Mouse (Mus musculus) testis, adult 10 weeks (tissue): ENCODE measurements around the gene Slc6a8. TPM values are rescaled to one million over a fixed set of nuclear protein-coding genes. Genes with fewer than 3 reads are reported as not detected.

Experiments used
- polyA plus RNA-seq: library from polyadenylated mRNA; stranded (reverse); fragments of 350-450 nt; fragmentation: Illumina TruSeq; extraction: RNeasy Lipid Tissue Mini Kit (QIAGEN cat#74804); gene quantifications from one replicate; pipeline ENCODE4 v1.2.3, GENCODE M21; 2014; ENCODE audit warnings: low read depth, low replicate concordance

The Slc6a8 gene
- polyA plus RNA-seq, result 3.2 TPM

DNA sequence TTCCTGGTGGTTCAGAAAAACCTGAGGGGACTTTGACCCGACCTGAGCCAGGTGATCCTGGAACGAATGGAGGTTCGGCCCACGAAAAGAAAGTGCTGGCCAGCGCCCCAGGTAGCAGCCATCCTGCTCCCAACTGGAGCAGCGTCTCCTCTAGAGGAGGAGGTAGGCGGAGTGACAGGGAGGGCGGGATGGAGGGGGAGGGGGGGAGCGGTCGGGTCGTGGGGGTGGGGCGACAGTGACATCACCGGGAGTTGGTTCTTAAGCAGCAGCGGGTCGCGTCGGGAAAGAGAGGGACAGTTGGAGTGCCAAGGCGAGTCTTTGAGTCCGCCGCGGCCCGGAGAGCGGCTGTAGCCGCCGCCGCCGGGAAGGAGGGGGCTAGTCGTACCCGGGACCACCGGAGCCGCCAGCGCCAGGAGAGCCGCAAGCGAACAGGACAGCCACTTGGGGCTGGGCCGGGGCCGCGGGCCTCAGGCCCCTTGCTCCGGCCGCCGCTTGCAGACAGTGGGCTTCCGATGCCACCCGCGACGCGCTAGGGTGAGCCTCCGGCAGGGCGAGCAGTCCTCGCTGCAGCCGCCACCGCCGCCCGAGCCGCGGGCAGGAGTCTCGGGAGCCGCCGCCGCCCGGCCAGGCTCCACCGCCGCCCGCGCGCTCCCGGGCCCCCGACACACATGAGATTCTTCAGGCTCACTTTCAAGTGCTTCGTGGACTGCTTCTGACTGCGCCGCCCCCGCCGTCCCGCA is at the start of gene Slc6a8:
Gene Slc6a8 (plus strand): TSS at position 272 of the 740 bp plus-strand sequence.

DNA sequence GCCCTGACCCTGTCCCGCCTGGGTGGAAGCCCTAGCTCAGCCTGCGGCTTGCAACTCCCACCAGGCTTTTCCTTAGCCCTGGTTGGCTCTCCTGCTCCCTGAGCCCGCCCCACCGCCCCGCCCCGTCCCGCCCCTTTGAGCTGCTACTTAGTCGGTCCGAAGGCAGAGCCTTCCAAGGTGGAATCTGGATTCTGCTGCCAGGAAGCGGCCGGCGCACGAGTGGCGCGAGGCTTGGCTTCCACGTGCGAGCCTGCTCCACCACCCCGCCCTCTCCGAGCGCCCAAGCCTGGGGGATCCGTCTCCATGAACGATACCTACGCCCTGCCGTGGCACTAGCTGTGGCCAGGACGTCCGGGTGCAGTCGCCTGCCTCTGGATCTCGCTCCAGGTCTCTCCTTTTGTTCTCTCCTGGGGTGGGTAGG is 33.7 kb upstream of the Slc6a8 start, which contains the start of gene Dusp9:
Gene Dusp9 (plus strand): TSS at position 165 of the 421 bp plus-strand sequence.

DNA sequence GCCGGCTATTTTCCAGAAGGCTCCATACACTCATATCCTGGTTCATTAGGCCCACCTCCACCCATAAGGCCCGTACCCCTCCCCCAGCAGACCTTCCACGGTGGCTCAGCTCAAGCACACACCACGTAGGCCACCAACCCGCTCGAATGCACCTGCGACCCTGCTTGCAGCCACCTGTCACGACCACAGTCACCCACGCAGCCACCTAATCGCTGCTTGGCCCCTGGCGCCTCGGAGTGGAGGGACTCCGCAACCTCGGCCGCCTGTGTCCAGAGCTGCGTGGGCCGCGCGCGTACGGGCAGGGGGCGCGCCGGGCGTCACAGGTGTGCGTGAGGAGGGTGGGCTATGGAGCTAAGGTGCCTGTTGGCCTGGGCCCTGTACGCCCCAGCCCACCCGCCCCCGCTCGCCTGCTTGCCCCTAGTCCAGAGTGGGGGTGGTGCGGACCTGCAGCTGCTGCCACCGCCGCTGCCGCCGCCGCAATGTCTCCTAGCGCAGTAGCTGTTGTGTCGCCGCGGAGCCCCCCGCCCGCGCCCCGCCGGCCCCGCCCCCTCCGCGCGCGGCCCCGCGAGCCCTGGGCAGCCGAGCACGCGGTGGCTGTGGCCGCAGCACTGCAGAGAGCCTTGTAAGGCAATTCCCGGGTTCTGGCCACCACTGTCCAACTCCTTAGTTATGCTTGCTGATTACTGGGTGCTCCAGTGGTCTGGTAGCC is 13.2 kb upstream of the Slc6a8 start, which contains the start of gene Pnck:
Gene Pnck (minus strand): TSS at position 543 of the 709 bp plus-strand sequence.

DNA sequence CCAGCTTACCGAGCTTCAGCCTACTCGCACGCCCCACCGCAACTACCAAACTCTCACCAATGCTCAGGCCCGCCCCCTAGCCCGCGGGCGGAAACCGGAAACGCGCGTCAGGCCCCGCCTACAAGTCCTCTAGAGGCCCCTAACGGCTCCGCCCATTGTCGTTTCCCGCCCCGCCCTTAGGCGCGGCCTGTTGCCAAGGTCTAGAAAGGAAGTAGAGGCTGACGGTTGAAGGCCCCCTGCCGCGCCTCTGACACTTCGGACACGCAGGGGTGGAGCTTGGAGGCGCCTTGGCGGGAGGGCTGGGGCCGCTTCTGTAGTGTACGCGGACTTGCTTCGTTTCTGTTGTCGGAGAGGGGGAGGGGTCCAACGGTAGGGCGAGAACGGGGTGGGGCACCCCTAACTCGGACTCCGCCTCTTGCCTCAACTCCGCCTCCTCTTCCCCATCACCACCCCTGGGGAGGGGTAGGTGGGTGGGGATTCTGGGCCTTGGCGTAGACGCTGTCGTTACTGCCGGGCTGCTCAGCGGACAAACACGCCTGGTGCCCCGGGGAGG is 43.2 kb downstream of the Slc6a8 start, which contains the start of the genes Bcap31 and Abcd1:
Gene Bcap31 (minus strand): TSS at position 67 of the 553 bp plus-strand sequence.
Gene Abcd1 (plus strand): TSS at position 489 of the 553 bp plus-strand sequence.

Other genes with a start within 250 kb of the Slc6a8 start
- gene Trex2, start 237.8 kb upstream of the Slc6a8 start, polyA plus RNA-seq, result not detected
- gene Haus7, start 214.1 kb upstream of the Slc6a8 start, polyA plus RNA-seq, result 20.2 TPM
- gene Bgn, start 189.5 kb upstream of the Slc6a8 start, polyA plus RNA-seq, result 29.6 TPM
- 0.60 TPM for gene Atp2b3, start 170.1 kb upstream of the Slc6a8 start, polyA plus RNA-seq
- 0.17 TPM for gene Dusp9, start 33.7 kb upstream of the Slc6a8 start, polyA plus RNA-seq
- not detected for gene Pnck, start 13.0 kb upstream of the Slc6a8 start, polyA plus RNA-seq
- gene Bcap31, start 43.0 kb downstream of the Slc6a8 start, polyA plus RNA-seq, result 26.6 TPM
- gene Abcd1, start 43.4 kb downstream of the Slc6a8 start, polyA plus RNA-seq, result 1.8 TPM
- gene Plxnb3, start 83.9 kb downstream of the Slc6a8 start, polyA plus RNA-seq, result not detected
- not detected for gene Srpk3, start 101.3 kb downstream of the Slc6a8 start, polyA plus RNA-seq
- gene Idh3g, start 113.7 kb downstream of the Slc6a8 start, polyA plus RNA-seq, result 7.8 TPM
- gene Ssr4, start 113.9 kb downstream of the Slc6a8 start, polyA plus RNA-seq, result 9.3 TPM
- gene Pdzd4, start 151.8 kb downstream of the Slc6a8 start, polyA plus RNA-seq, result 0.14 TPM
- not detected for gene Avpr2, start 219.0 kb downstream of the Slc6a8 start, polyA plus RNA-seq
- gene L1cam, start 223.0 kb downstream of the Slc6a8 start, polyA plus RNA-seq, result not detected
- 0.07 TPM for gene Arhgap4, start 248.7 kb downstream of the Slc6a8 start, polyA plus RNA-seq
- gene Naa10, start 248.8 kb downstream of the Slc6a8 start, polyA plus RNA-seq, result 1.2 TPM